Mouse (Mus musculus) frontal cortex, adult 2 months (tissue): Measurements from ENCODE around the gene Pmvk. TPM values are rescaled to one million over a fixed set of nuclear protein-coding genes. Genes with fewer than 3 reads are reported as not detected.
A peak's percentile ranks its signal among the peaks of the same experiment; 100 is the strongest.

ENCODE experiments used
- DNase-seq, 2 experiments: peaks; one replicate each; pipeline ENCODE4 v3.0.0; 2022; ENCODE audit warnings: low spot score in 1 of 2; ENCODE audit errors: extremely low spot score in 1 of 2
- polyA plus RNA-seq: library from polyadenylated mRNA; depleted of rRNA; stranded (reverse); fragments of >200 nt; gene quantifications from 2 replicates; pipeline ENCODE4 v1.2.3, GENCODE M21; 2012; rRNA removed

Pmvk gene
- 69.0 and 76.7 TPM in 2 replicates for polyA plus RNA-seq

GRCm38 (mm10) chr3:89454401-89455177 is at the start of gene Pmvk:
Gene Pmvk, plus strand, starts transcription at chr3:89454541.
- DNase-seq = no peak

GRCm38 (mm10) chr3:89406887-89407286 is 47.5 kb upstream of the Pmvk start:
- no peak for DNase-seq

- DNase-seq = no peak
These were observed 45.9 kb upstream of the Pmvk start for GRCm38 (mm10) chr3:89408448-89408847.

GRCm38 (mm10) chr3:89409701-89410100 is 44.6 kb upstream of the Pmvk start:
- DNase-seq = no peak

- no peak for DNase-seq
These were observed 43.5 kb upstream of the Pmvk start for GRCm38 (mm10) chr3:89410864-89411263.

- peak; percentile 99 to 100 for DNase-seq
These were observed 42.6 kb upstream of the Pmvk start, which contains the start of gene Flad1 for GRCm38 (mm10) chr3:89411490-89412393. Gene Flad1, minus strand, starts transcription at chr3:89411870.

- no peak for DNase-seq
These were observed 38.2 kb upstream of the Pmvk start for GRCm38 (mm10) chr3:89416158-89416557.

GRCm38 (mm10) chr3:89417131-89417530 is 37.2 kb upstream of the Pmvk start:
- DNase-seq = no peak

- DNase-seq = no peak
These were observed 36.5 kb upstream of the Pmvk start for GRCm38 (mm10) chr3:89417840-89418169.

GRCm38 (mm10) chr3:89418170-89418860 is 36.0 kb upstream of the Pmvk start, which contains the start of the genes Cks1b and Shc1:
Gene Cks1b, minus strand, starts transcription at chr3:89418383.
Gene Shc1, plus strand, starts transcription at chr3:89418443.
- DNase-seq = peak; percentile 97 to 98

GRCm38 (mm10) chr3:89418861-89419250 is 35.5 kb upstream of the Pmvk start:
- no peak for DNase-seq

GRCm38 (mm10) chr3:89419571-89419970 is 34.8 kb upstream of the Pmvk start:
- no peak for DNase-seq

- DNase-seq = no peak
These were observed 34.4 kb upstream of the Pmvk start for GRCm38 (mm10) chr3:89419981-89420380.

- DNase-seq = no peak
These were observed 33.9 kb upstream of the Pmvk start for GRCm38 (mm10) chr3:89420421-89420820.

GRCm38 (mm10) chr3:89421002-89421774 is 33.2 kb upstream of the Pmvk start:
- peak; percentile 68 to 77 for DNase-seq

- DNase-seq = no peak
These were observed 32.4 kb upstream of the Pmvk start for GRCm38 (mm10) chr3:89421810-89422473.

- no peak for DNase-seq
These were observed 31.7 kb upstream of the Pmvk start for GRCm38 (mm10) chr3:89422556-89423205.

- no peak for DNase-seq
These were observed 29.8 kb upstream of the Pmvk start for GRCm38 (mm10) chr3:89424416-89425140.
